Comparison of ENCODE assay signal across 13 mouse cellular contexts in the genomic region with DNA sequence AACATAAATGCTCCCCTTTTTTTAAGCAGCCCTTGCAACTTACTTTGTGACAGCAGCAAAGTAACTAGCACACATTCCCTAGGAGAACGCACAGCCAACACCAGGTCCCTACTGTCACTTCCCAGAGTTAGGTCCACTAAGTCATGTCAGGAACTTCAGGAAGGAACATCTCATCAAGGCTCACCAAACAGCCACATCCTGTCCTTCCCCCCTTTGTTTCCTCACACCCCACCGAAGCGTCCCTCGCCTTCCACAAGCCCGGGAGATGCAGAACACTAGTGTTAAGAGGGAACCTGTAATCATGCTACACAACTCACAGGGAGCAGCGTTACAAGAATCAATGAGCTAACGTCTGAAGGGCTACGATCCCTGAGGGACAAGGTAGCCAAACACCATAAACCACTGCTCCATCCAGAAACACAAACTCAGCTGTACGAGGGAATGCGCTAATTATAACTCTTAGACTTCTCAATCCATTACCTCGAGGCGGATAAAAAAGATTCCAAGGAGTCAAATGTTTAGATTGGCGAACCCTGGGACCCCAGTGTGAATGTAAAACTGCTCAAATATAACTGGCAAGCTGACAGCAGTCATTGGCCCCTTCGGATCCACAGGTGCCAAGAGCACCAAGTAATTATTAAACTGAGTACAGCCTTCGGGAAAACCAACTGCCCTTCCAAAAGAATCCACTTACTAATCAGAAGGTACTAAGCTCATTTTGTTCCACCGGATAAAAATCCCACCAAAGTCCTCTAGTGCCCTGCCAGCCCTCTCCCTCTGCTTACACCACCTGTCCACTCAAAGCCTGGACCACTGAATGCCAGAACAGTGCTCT. TPM values are rescaled to one million over a fixed set of nuclear protein-coding genes. Genes with fewer than 3 reads are reported as not detected.
DNase-seq lines count a peak whose midpoint lies in the region; ATAC-seq lines count a peak whose summit lies in the region.
"Had no signal": no experiment of that assay in that cellular context is flagged by ENCODE, and none has a peak within 500 bp of the region (broad histone marks: within the 10 kb centered on the region; RNA-seq: fewer than 3 reads in every experiment).

No protein-coding gene starts in this region.

- H3K9me3 ChIP-seq in lung, embryonic 16.5 days (ENCODE audit: control insufficient read depth, low read length): no peaks in the 10 kb centered on the region
- H3K9me3 ChIP-seq: midbrain, embryonic 15.5 days had no signal

- ATAC-seq in lung, embryonic 16.5 days (ENCODE audit: low read depth): peak; percentile 35; the same call in 1 of the 2 replicates
- ATAC-seq: midbrain, embryonic 15.5 days had no signal

- peaks cover 59% of the 10 kb centered on the region for H3K4me1 ChIP-seq in lung, embryonic 16.5 days (replicated peaks; ENCODE audit: control insufficient read depth, insufficient read depth, low read length)

- DNase-seq in heart, adult 11 months: peak; percentile 96
- DNase-seq in heart, postnatal 14 days: no peak
- peak; percentile 55 for DNase-seq in heart, adult 8-10 months (ENCODE audit: low spot score)
- DNase-seq in kidney, adult 8-10 months: peak; percentile 17 to 22
- no peak for DNase-seq in cerebellum, postnatal 4 days (ENCODE audit: low spot score in 2 of 2)
- DNase-seq in cerebellum, adult 18-20 months: no peak
- DNase-seq in layer of hippocampus, postnatal 36 days: no peak
- DNase-seq: adrenal gland, postnatal 36 days; cerebellum, adult 11 months; right cerebral cortex, postnatal 4 days had no signal

- intact Hi-C loops in heart, postnatal 14 days (cut with DNase I): no loop called here

- H3K36me3 ChIP-seq in lung, embryonic 16.5 days (ENCODE audit: control insufficient read depth, insufficient read depth, low read length): no peaks in the 10 kb centered on the region
- H3K36me3 ChIP-seq: midbrain, embryonic 15.5 days had no signal

- H3K4me2 ChIP-seq in lung, embryonic 16.5 days (ENCODE audit: low read depth, low read length): peak overlapping the region; percentile 31
- H3K4me2 ChIP-seq: midbrain, embryonic 15.5 days had no signal

- no peaks in the 10 kb centered on the region for H3K27me3 ChIP-seq in lung, embryonic 16.5 days (ENCODE audit: control insufficient read depth, insufficient read depth, low read depth, low read length)
- H3K27me3 ChIP-seq: midbrain, embryonic 15.5 days had no signal

- peak overlapping the region; percentile 48 for H3K27ac ChIP-seq in lung, embryonic 16.5 days (ENCODE audit: low read length)
- H3K27ac ChIP-seq: liver, embryonic 14.5 days; midbrain, embryonic 15.5 days had no signal

- no peak overlapping the region; the same call in 1 of the 2 replicates for H3K9ac ChIP-seq in lung, embryonic 16.5 days (ENCODE audit: low read length)
- H3K9ac ChIP-seq: liver, embryonic 14.5 days; midbrain, embryonic 15.5 days had no signal

- no peak overlapping the region for H3K4me3 ChIP-seq in lung, embryonic 16.5 days (ENCODE audit: low read length)
- H3K4me3 ChIP-seq: midbrain, embryonic 15.5 days had no signal

- 35% methylated on average over 16 of the region's 16 CpGs for WGBS in lung, embryonic 16.5 days

RNA-seq across cellular contexts. Expression of a gene that starts 22.1 kb away (rescaled TPM):
- total RNA-seq in heart, postnatal 14 days (2021): 10 to 100 TPM; 43.4 to 46.4 TPM
- total RNA-seq in heart, adult 8-10 months (2022): 10 to 100 TPM; 20.4 to 24.5 (median 20.7) TPM
- polyA plus RNA-seq in lung, embryonic 16.5 days (2015; fragmentation: Nextera tagmentation; extraction: Ambion mirVana): 80.4 and 83.0 TPM in 2 replicates
- 10 to 100 TPM; 12.2 TPM for total RNA-seq in layer of hippocampus, postnatal 36 days (2021)

Comparison
In these comparisons a context has a peak if more than half of its experiments do, and no peak if none do; other contexts are left out.
1. DNase-seq: peak in heart, adult 11 months (single experiment), heart, adult 8-10 months (single experiment) and kidney, adult 8-10 months (2 of 2); none in heart, postnatal 14 days (0 of 2), cerebellum, postnatal 4 days (0 of 2), cerebellum, adult 18-20 months (0 of 2) and layer of hippocampus, postnatal 36 days (0 of 2).